Mouse (Mus musculus) liver, adult 2 months (tissue): Measurements from ENCODE around the gene Gpr15. TPM values are rescaled to one million over a fixed set of nuclear protein-coding genes. Genes with fewer than 3 reads are reported as not detected.

Experiments used
- DNase-seq: peaks from one replicate; pipeline ENCODE4 v3.0.0-alpha.2; 2011; ENCODE audit warnings: low read depth, low spot score; ENCODE audit errors: extremely low read depth
- H3K27ac ChIP-seq: fragments of 200-500 bp; replicated peaks from 2 replicates; pipeline ENCODE4 v1.5.1; 2012; ENCODE audit warnings: low read depth, mild to moderate bottlenecking, control low read depth, inconsistent platforms, low read length; ENCODE audit not compliant: insufficient read depth
- H3K27me3 ChIP-seq: fragments of 200-500 bp; 2 replicates; pipeline ENCODE4 v1.6.1; 2012; ENCODE audit warnings: mild to moderate bottlenecking, moderate library complexity, low read length, inconsistent platforms; ENCODE audit not compliant: control insufficient read depth, insufficient read depth
- H3K36me3 ChIP-seq: fragments of 200-500 bp; 2 replicates; pipeline ENCODE4 v1.6.1; 2012; ENCODE audit warnings: low read length, inconsistent platforms; ENCODE audit not compliant: control insufficient read depth, insufficient read depth
- H3K4me1 ChIP-seq: fragments of 200-500 bp; 2 replicates; pipeline ENCODE4 v1.6.1; 2011; ENCODE audit warnings: low read length; ENCODE audit not compliant: control insufficient read depth, insufficient read depth
- H3K4me3 ChIP-seq: fragments of 200-500 bp; 2 replicates; pipeline ENCODE4 v1.5.1; 2011; ENCODE audit warnings: low read depth, mild to moderate bottlenecking, control low read depth, low read length, moderate library complexity; ENCODE audit not compliant: insufficient read depth
- H3K79me2 ChIP-seq: fragments of 200-500 bp; 2 replicates; pipeline ENCODE4 v1.6.1; 2012; ENCODE audit warnings: inconsistent platforms, mild to moderate bottlenecking, low read length, moderate library complexity; ENCODE audit not compliant: control insufficient read depth, insufficient read depth
- H3K9ac ChIP-seq: fragments of 200-500 bp; 2 replicates; pipeline ENCODE4 v1.6.1; 2012; ENCODE audit warnings: low read depth, mild to moderate bottlenecking, control low read depth, inconsistent platforms, low read length
- CTCF ChIP-seq: fragments of 200-500 bp; IDR thresholded peaks from 2 replicates; pipeline ENCODE4 v1.5.1; 2011; ENCODE audit warnings: low read depth, low read length, control low read depth
- POLR2A ChIP-seq: fragments of 200-500 bp; IDR thresholded peaks from 2 replicates; pipeline ENCODE4 v1.6.1; 2011; ENCODE audit warnings: low read length, control low read depth; ENCODE audit not compliant: insufficient read depth; ENCODE audit errors: extremely low read depth
- WGBS: fragments of 180-500 bp; shearing (Covaris S2); methylation state at CpG from one replicate; pipeline ENCODE4 v1.1.7; 2018; 5-methylcytosine and 5-hydroxymethylcytosine counted together
- polyA plus RNA-seq: library from polyadenylated mRNA; depleted of rRNA; stranded (reverse); fragments of >200 nt; gene quantifications from 2 replicates; pipeline ENCODE4 v1.2.3, GENCODE M21; 2012
- total RNA-seq: library from RNA; depleted of rRNA; stranded (reverse); fragments of >200 nt; gene quantifications from 2 replicates; pipeline ENCODE4 v1.2.3, GENCODE M21; 2014

Gpr15 gene
- total and polyA plus RNA-seq, 2 experiments: 0.10 TPM; not detected in 1

- WGBS: 100% methylated on average over 1 of the region's 1 CpGs
- TF ChIP-seq POLR2A: no peak
- no peak for TF ChIP-seq CTCF
- no peaks in the 10 kb centered on the region for H3K27me3 ChIP-seq
- no peak for DNase-seq
- H3K9ac ChIP-seq: no peak overlapping the region
- no peak overlapping the region for H3K27ac ChIP-seq
- H3K79me2 ChIP-seq: no peaks in the 10 kb centered on the region
- H3K4me1 ChIP-seq: no peaks in the 10 kb centered on the region
- peaks cover 14% of the 10 kb centered on the region for H3K36me3 ChIP-seq
- H3K4me3 ChIP-seq: no peak overlapping the region
Measured at GRCm38 (mm10) chr16:58738800-58739199, 19.9 kb upstream of the Gpr15 start.

- WGBS: 87% methylated on average over 4 of the region's 4 CpGs
- no peak for DNase-seq
- Histone ChIP-seq H3K36me3 (peaks cover 18% of the 10 kb centered on the region), H3K27me3 (no peaks in the 10 kb centered on the region), H3K27ac (no peak overlapping the region), H3K9ac (no peak overlapping the region), H3K4me3 (no peak overlapping the region), H3K4me1 (no peaks in the 10 kb centered on the region), H3K79me2 (no peaks in the 10 kb centered on the region)
- TF ChIP-seq CTCF: no peak
Measured at GRCm38 (mm10) chr16:58738205-58738604, 19.3 kb upstream of the Gpr15 start.

- peak overlapping the region; percentile 79 for H3K9ac ChIP-seq
- peak overlapping the region; percentile 90 for H3K4me3 ChIP-seq
- 1% methylated on average over 31 of the region's 31 CpGs for WGBS
- no peak; the same call in 1 of the 2 replicates for TF ChIP-seq POLR2A
- TF ChIP-seq CTCF: no peak
- H3K4me1 ChIP-seq: peaks cover 1% of the 10 kb centered on the region; the same call in 1 of the 2 replicates
- H3K27ac ChIP-seq: peak overlapping the region; percentile 82
- H3K79me2 ChIP-seq: 0 out of 2 replicates have a peak, but pooled peaks cover 3% of the 10 kb centered on the region
- DNase-seq: peak; percentile 66
- no peaks in the 10 kb centered on the region for H3K27me3 ChIP-seq
- peaks cover 28% of the 10 kb centered on the region for H3K36me3 ChIP-seq
Measured at GRCm38 (mm10) chr16:58728176-58728671, 9.4 kb upstream of the Gpr15 start.

- Histone ChIP-seq H3K79me2 (0 out of 2 replicates have a peak, but pooled peaks cover 3% of the 10 kb centered on the region), H3K27me3 (no peaks in the 10 kb centered on the region), H3K4me1 (peaks cover 1% of the 10 kb centered on the region; the same call in 1 of the 2 replicates), H3K36me3 (peaks cover 24% of the 10 kb centered on the region), H3K9ac (peak within 1 kb of the TSS; percentile 79), H3K4me3 (peak within 1 kb of the TSS; percentile 90), H3K27ac (peak within 1 kb of the TSS; percentile 82)
- WGBS: under 1% methylated on average over 35 of the region's 35 CpGs
- DNase-seq: peak; percentile 97
- TF ChIP-seq POLR2A: peak; percentile 54
- no peak for TF ChIP-seq CTCF
Measured at GRCm38 (mm10) chr16:58727477-58728131, 8.7 kb upstream of the Gpr15 start, which contains the start of gene Cldnd1. Cldnd1 (plus strand) TSS chr16:58727910.

GRCm38 (mm10) chr16:58726680-58727476, 8.0 kb upstream of the Gpr15 start:
- Histone ChIP-seq H3K36me3 (peaks cover 17% of the 10 kb centered on the region), H3K4me3 (no peak overlapping the region), H3K79me2 (0 out of 2 replicates have a peak, but pooled peaks cover 3% of the 10 kb centered on the region), H3K27me3 (no peaks in the 10 kb centered on the region), H3K9ac (no peak overlapping the region), H3K27ac (no peak overlapping the region), H3K4me1 (peaks cover 1% of the 10 kb centered on the region; the same call in 1 of the 2 replicates)
- DNase-seq: no peak
- WGBS: 78% methylated on average over 11 of the region's 11 CpGs
- TF ChIP-seq POLR2A (no peak), CTCF (no peak)
